Mouse (Mus musculus): ENCODE data around the gene Olfr112. TPM values are rescaled to one million over a fixed set of nuclear protein-coding genes. Genes with fewer than 3 reads are reported as not detected.
"Not testable (repeated sequence)": the region's sequence is repeated elsewhere in the genome, so short reads cannot be mapped to it uniquely, and the experiment has no call there.

Gene Olfr112
- not detected in 2 replicates for polyA plus RNA-seq (2012; rRNA removed)

- Histone ChIP-seq H3K27me3 (ENCODE audit: control insufficient read depth, insufficient read depth, low read length) (no peaks in the 10 kb centered on the region), H3K27ac (ENCODE audit: control insufficient read depth, insufficient read depth, low read length) (no peak within 1 kb of the TSS), H3K4me3 (ENCODE audit: control insufficient read depth, insufficient read depth, low read length) (no peak within 1 kb of the TSS), H3K36me3 (ENCODE audit: control insufficient read depth, insufficient read depth, low read length) (no peaks in the 10 kb centered on the region), H3K4me1 (replicated peaks; ENCODE audit: control insufficient read depth, insufficient read depth, low read length) (no peaks in the 10 kb centered on the region)
- no peak for DNase-seq
- TF ChIP-seq CTCF (IDR thresholded peaks at IDR 0.05; ENCODE audit: borderline replicate concordance, control insufficient read depth, extremely low read depth, insufficient read depth, low read length, poor library complexity) (no peak), POLR2A (IDR thresholded peaks at IDR 0.05; ENCODE audit: control insufficient read depth, extremely low read depth, insufficient read depth, low read length, poor library complexity) (no peak)
Observed at GRCm38 (mm10) chr17:37569351-37569750, at the start of gene Olfr112. Olfr112 (minus strand) TSS chr17:37569451.

GRCm38 (mm10) chr17:37592643-37593042 is 23.4 kb upstream of the Olfr112 start, which contains the start of gene Olfr114:
Olfr114 (minus strand) TSS chr17:37592743.
- no peak for TF ChIP-seq POLR2A (IDR thresholded peaks at IDR 0.05; ENCODE audit: control insufficient read depth, extremely low read depth, insufficient read depth, low read length, poor library complexity)
- DNase-seq: no peak
- no peak within 1 kb of the TSS for H3K4me3 ChIP-seq (ENCODE audit: control insufficient read depth, insufficient read depth, low read length)
- H3K36me3 ChIP-seq (ENCODE audit: control insufficient read depth, insufficient read depth, low read length): no peaks in the 10 kb centered on the region
- no peaks in the 10 kb centered on the region for H3K27me3 ChIP-seq (ENCODE audit: control insufficient read depth, insufficient read depth, low read length)
- H3K4me1 ChIP-seq (replicated peaks; ENCODE audit: control insufficient read depth, insufficient read depth, low read length): no peaks in the 10 kb centered on the region
- H3K27ac ChIP-seq (ENCODE audit: control insufficient read depth, insufficient read depth, low read length): no peak within 1 kb of the TSS

DNA sequence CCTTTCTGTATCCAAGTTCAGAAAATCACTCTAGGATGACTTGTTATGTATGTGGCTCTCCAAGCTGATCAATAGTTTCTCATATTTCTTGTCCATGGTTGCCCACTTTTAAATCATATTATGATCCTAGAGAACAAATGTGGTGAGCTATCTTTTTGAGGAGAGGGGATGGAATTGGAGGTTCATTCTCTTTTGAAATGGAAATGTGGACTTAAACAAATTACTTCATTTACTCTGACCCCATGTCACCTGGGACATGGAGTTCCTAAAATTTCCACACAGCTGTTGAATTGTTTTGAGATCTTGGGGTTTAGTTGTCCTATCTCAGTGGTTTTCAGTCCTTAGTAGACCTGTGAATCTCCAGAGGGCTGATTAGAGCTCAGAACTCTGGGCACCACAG is 8.3 kb upstream of the Olfr112 start, which contains the start of gene Olfr113:
Gene Olfr113 (minus strand): TSS at position 101 of the 400 bp plus-strand sequence.
- H3K4me3 ChIP-seq (ENCODE audit: control insufficient read depth, insufficient read depth, low read length): no peak within 1 kb of the TSS
- H3K27me3 ChIP-seq (ENCODE audit: control insufficient read depth, insufficient read depth, low read length): no peaks in the 10 kb centered on the region
- TF ChIP-seq CTCF (IDR thresholded peaks at IDR 0.05; ENCODE audit: borderline replicate concordance, control insufficient read depth, extremely low read depth, insufficient read depth, low read length, poor library complexity) (no peak), POLR2A (IDR thresholded peaks at IDR 0.05; ENCODE audit: control insufficient read depth, extremely low read depth, insufficient read depth, low read length, poor library complexity) (no peak)
- DNase-seq: no peak
- H3K27ac ChIP-seq (ENCODE audit: control insufficient read depth, insufficient read depth, low read length): no peak within 1 kb of the TSS
- no peaks in the 10 kb centered on the region for H3K4me1 ChIP-seq (replicated peaks; ENCODE audit: control insufficient read depth, insufficient read depth, low read length)
- H3K36me3 ChIP-seq (ENCODE audit: control insufficient read depth, insufficient read depth, low read length): no peaks in the 10 kb centered on the region

DNA sequence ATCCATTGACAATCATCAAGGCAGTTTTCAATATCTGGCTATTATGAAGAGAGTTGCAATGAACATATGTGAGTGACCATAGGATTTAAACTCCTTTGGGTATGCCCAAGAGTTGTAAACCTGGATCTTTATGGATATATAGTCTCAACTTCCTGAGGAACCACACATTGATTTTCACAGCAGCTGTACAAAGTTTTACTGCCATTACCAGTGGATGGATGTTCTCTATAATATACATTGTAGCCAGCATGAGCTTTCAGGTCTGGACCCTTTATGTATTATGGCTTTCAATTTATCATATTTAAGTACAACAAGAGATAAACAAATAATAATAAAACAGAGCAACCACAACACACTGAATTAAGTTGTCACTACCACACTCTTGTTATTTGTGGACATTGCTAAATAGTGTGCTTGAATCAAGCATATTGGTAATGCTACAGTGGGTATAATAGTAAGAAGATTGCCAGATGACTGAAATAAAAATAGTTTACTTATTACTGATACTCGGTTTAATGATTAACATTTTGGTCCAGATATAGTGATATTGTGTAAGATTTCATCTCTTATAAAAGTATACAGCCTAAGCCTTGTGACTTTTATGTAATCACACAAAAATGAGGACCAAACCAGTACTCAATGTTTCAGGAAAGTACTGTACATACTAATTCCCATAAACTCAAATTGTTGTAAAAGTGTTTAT is 10.2 kb downstream of the Olfr112 start:
- TF ChIP-seq POLR2A (IDR thresholded peaks at IDR 0.05; ENCODE audit: control insufficient read depth, extremely low read depth, insufficient read depth, low read length, poor library complexity): no peak
- TF ChIP-seq CTCF (IDR thresholded peaks at IDR 0.05; ENCODE audit: borderline replicate concordance, control insufficient read depth, extremely low read depth, insufficient read depth, low read length, poor library complexity): no peak
- WGBS: 54% methylated on average over 1 of the region's 1 CpGs

DNA sequence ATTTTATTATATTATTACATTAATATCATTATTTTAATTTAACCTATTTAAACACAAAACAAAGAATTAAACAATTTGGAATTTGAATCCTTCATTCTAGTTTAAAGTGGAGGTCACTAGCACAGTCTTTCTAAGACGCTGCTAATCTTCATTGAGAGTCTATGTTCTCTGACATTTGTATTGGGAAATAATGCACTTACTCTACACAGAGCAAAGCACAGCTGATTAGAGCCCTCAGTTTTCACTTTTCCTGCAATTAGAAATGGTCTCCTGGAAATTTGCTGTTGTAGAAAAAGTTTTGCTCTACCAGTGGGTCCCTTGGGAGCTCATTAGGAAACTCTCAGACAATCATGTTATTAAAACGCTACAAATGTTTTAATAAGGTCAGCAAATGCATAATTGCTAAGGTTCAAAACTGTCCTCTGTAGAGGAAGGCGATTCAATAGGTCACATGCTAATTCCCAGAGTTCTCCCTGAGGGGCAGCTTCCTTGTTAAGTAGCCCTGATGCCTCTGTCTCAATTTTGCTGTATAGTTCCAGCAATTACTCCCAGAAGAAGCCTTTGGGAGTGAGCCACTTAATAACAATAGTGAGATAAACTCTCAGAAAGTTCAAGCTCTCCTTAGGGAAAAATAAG is 25.3 kb downstream of the Olfr112 start:
- H3K4me1 ChIP-seq (replicated peaks; ENCODE audit: control insufficient read depth, insufficient read depth, low read length): no peaks in the 10 kb centered on the region
- DNase-seq: no peak
- no peak overlapping the region for H3K4me3 ChIP-seq (ENCODE audit: control insufficient read depth, insufficient read depth, low read length)
- 77% methylated on average over 3 of the region's 3 CpGs for WGBS
- no peak overlapping the region for H3K27ac ChIP-seq (ENCODE audit: control insufficient read depth, insufficient read depth, low read length)
- H3K27me3 ChIP-seq (ENCODE audit: control insufficient read depth, insufficient read depth, low read length): no peaks in the 10 kb centered on the region
- no peaks in the 10 kb centered on the region for H3K36me3 ChIP-seq (ENCODE audit: control insufficient read depth, insufficient read depth, low read length)
- TF ChIP-seq CTCF (IDR thresholded peaks at IDR 0.05; ENCODE audit: borderline replicate concordance, control insufficient read depth, extremely low read depth, insufficient read depth, low read length, poor library complexity) (no peak), POLR2A (IDR thresholded peaks at IDR 0.05; ENCODE audit: control insufficient read depth, extremely low read depth, insufficient read depth, low read length, poor library complexity) (no peak)

More for the DNA sequence above, 10.2 kb downstream of the Olfr112 start:
- H3K4me3 ChIP-seq (ENCODE audit: control insufficient read depth, insufficient read depth, low read length): no peak overlapping the region
- H3K36me3 ChIP-seq (ENCODE audit: control insufficient read depth, insufficient read depth, low read length): no peaks in the 10 kb centered on the region
- H3K27me3 ChIP-seq (ENCODE audit: control insufficient read depth, insufficient read depth, low read length): no peaks in the 10 kb centered on the region
- DNase-seq: no peak
- H3K4me1 ChIP-seq (replicated peaks; ENCODE audit: control insufficient read depth, insufficient read depth, low read length): no peaks in the 10 kb centered on the region
- H3K27ac ChIP-seq (ENCODE audit: control insufficient read depth, insufficient read depth, low read length): no peak overlapping the region

GRCm38 (mm10) chr17:37541454-37542119 is 27.7 kb downstream of the Olfr112 start:
- H3K27ac ChIP-seq (ENCODE audit: control insufficient read depth, insufficient read depth, low read length): no peak overlapping the region
- no peaks in the 10 kb centered on the region for H3K36me3 ChIP-seq (ENCODE audit: control insufficient read depth, insufficient read depth, low read length)
- WGBS: 86% methylated on average over 4 of the region's 4 CpGs
- H3K27me3 ChIP-seq (ENCODE audit: control insufficient read depth, insufficient read depth, low read length): no peaks in the 10 kb centered on the region
- H3K4me1 ChIP-seq (replicated peaks; ENCODE audit: control insufficient read depth, insufficient read depth, low read length): no peaks in the 10 kb centered on the region
- TF ChIP-seq POLR2A (IDR thresholded peaks at IDR 0.05; ENCODE audit: control insufficient read depth, extremely low read depth, insufficient read depth, low read length, poor library complexity) (no peak), CTCF (IDR thresholded peaks at IDR 0.05; ENCODE audit: borderline replicate concordance, control insufficient read depth, extremely low read depth, insufficient read depth, low read length, poor library complexity) (no peak)
- DNase-seq: no peak
- no peak overlapping the region for H3K4me3 ChIP-seq (ENCODE audit: control insufficient read depth, insufficient read depth, low read length)

GRCm38 (mm10) chr17:37538416-37538815 is 30.8 kb downstream of the Olfr112 start:
- DNase-seq; H3K27ac ChIP-seq (ENCODE audit: control insufficient read depth, insufficient read depth, low read length); H3K4me3 ChIP-seq (ENCODE audit: control insufficient read depth, insufficient read depth, low read length); H3K36me3 ChIP-seq (ENCODE audit: control insufficient read depth, insufficient read depth, low read length); H3K4me1 ChIP-seq (replicated peaks; ENCODE audit: control insufficient read depth, insufficient read depth, low read length); H3K27me3 ChIP-seq (ENCODE audit: control insufficient read depth, insufficient read depth, low read length): not testable (repeated sequence)
- 12% methylated on average over 1 of the region's 1 CpGs for WGBS
